Mouse (Mus musculus) cerebellum, adult 11-12 months (tissue): Measurements from ENCODE around the gene Svep1.
A peak's percentile ranks its signal among the peaks of the same experiment; 100 is the strongest.

ENCODE experiments used
- DNase-seq: peaks from one replicate; pipeline ENCODE4 v3.0.0; 2022

The Svep1 gene

GRCm38 (mm10) chr4:58206115-58206945 is at the start of gene Svep1:
TSS of gene Svep1 (minus strand) at chr4:58206859.
- DNase-seq, result peak; percentile 73

- DNase-seq, result peak; percentile 9
Measured at GRCm38 (mm10) chr4:58253410-58253809, 46.8 kb upstream of the Svep1 start.

- DNase-seq, result no peak
Measured at GRCm38 (mm10) chr4:58252381-58252780, 45.7 kb upstream of the Svep1 start.

- DNase-seq, result no peak
Measured at GRCm38 (mm10) chr4:58245544-58245943, 38.9 kb upstream of the Svep1 start.

GRCm38 (mm10) chr4:58240416-58240815 is 33.8 kb upstream of the Svep1 start:
- no peak for DNase-seq

- no peak for DNase-seq
Measured at GRCm38 (mm10) chr4:58235828-58236227, 29.2 kb upstream of the Svep1 start.

GRCm38 (mm10) chr4:58223499-58223898 is 16.8 kb upstream of the Svep1 start:
- DNase-seq, result no peak

- no peak for DNase-seq
Measured at GRCm38 (mm10) chr4:58211374-58211773, 4.7 kb upstream of the Svep1 start.

GRCm38 (mm10) chr4:58210557-58211090 is 4.0 kb upstream of the Svep1 start:
- DNase-seq, result peak; percentile 58

GRCm38 (mm10) chr4:58205750-58206114 is 927 bp downstream of the Svep1 start:
- DNase-seq, result no peak

GRCm38 (mm10) chr4:58201703-58202102 is 5.0 kb downstream of the Svep1 start:
- DNase-seq, result peak; percentile 82

- DNase-seq, result peak; percentile 20
Measured at GRCm38 (mm10) chr4:58200826-58201225, 5.8 kb downstream of the Svep1 start.

- peak; percentile 26 for DNase-seq
Measured at GRCm38 (mm10) chr4:58197230-58197629, 9.4 kb downstream of the Svep1 start.

GRCm38 (mm10) chr4:58196795-58197194 is 9.9 kb downstream of the Svep1 start:
- peak; percentile 50 for DNase-seq

GRCm38 (mm10) chr4:58195936-58196335 is 10.7 kb downstream of the Svep1 start:
- peak; percentile 9 for DNase-seq

GRCm38 (mm10) chr4:58189281-58189680 is 17.4 kb downstream of the Svep1 start:
- DNase-seq, result no peak

- no peak for DNase-seq
Measured at GRCm38 (mm10) chr4:58185401-58185800, 21.3 kb downstream of the Svep1 start.

- no peak for DNase-seq
Measured at GRCm38 (mm10) chr4:58184681-58185341, 21.8 kb downstream of the Svep1 start.

GRCm38 (mm10) chr4:58183897-58184296 is 22.8 kb downstream of the Svep1 start:
- no peak for DNase-seq

- no peak for DNase-seq
Measured at GRCm38 (mm10) chr4:58178489-58178888, 28.2 kb downstream of the Svep1 start.

GRCm38 (mm10) chr4:58177256-58177655 is 29.4 kb downstream of the Svep1 start:
- no peak for DNase-seq

- peak; percentile 99 for DNase-seq
Measured at GRCm38 (mm10) chr4:58174435-58174987, 32.1 kb downstream of the Svep1 start.

GRCm38 (mm10) chr4:58173401-58173800 is 33.3 kb downstream of the Svep1 start:
- peak; percentile 39 for DNase-seq

GRCm38 (mm10) chr4:58170430-58170829 is 36.2 kb downstream of the Svep1 start:
- peak; percentile 3 for DNase-seq
